Mouse (Mus musculus) embryonic fibroblast, embryonic 13.5 days (primary cell): ENCODE results near the gene Apobec3.

Source experiments
- CTCF ChIP-seq: IDR thresholded peaks from 2 replicates; pipeline ENCODE4 v1.5.1; 2011; ENCODE audit warnings: mild to moderate bottlenecking, control low read depth, low read length, moderate library complexity, borderline replicate concordance; ENCODE audit not compliant: insufficient read depth
- POLR2A ChIP-seq: IDR thresholded peaks from 2 replicates; pipeline ENCODE4 v1.6.1; 2011; ENCODE audit warnings: low read depth, mild to moderate bottlenecking, control low read depth, low read length, moderate library complexity

DNA sequence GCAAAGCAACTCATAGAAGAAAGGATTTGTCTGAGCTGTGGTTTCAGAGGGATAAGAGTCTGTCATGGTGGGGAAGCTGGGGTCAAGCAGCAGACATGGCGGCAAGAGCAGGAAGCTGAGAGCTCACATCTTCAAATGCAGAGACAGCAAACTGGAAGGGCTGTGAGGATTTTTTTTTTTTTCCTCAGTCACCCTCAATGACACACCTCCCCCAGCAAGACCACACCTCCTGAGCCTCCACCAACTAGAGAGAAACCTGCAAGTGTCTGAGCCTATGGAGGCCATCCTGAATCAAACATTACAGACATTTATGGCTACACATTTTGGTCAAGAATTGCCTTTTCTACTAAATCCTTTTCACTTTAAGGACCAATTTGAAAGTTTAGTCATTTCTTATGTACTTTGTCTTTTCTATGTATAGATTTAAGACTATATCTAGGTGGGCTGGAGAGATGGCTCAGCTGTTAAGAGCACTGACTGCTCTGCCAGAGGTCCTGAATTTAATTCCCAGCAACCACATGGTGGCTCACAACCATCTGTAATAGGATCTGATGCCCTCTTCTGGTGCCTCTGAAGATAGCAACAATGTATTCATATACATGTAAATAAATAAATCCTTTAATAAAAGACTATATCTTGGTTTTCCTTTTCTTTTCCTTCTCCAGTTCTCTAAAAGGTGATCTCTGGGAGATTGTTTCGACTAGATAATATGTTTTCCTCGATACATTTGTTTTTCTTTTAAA lies 24.0 kb upstream of the Apobec3 start:
- TF ChIP-seq POLR2A (no peak), CTCF (no peak)
